Mouse (Mus musculus) forebrain, postnatal 0 days (tissue): Measurements from ENCODE around the gene Fam184b. TPM values are rescaled to one million over a fixed set of nuclear protein-coding genes. Genes with fewer than 3 reads are reported as not detected.

Source experiments
- ATAC-seq: fragments of 200-750 bp; cut with Nextera tagmentation; 2 replicates; pipeline ENCODE4 v1.8.0; 2017; ENCODE audit warnings: mild to moderate bottlenecking, moderate library complexity
- DNase-seq: peaks from one replicate; pipeline ENCODE4 v3.0.0-alpha.2; 2015
- H3K27ac ChIP-seq: fragments of 300-500 bp; sonication (generic); 2 replicates; pipeline ENCODE4 v1.5.1; 2014; ENCODE audit warnings: low read depth, mild to moderate bottlenecking, antibody characterized with exemption, low read length, moderate library complexity, mixed read lengths
- H3K27me3 ChIP-seq: fragments of 300-500 bp; sonication (generic); 2 replicates; pipeline ENCODE4 v1.6.1; 2014; ENCODE audit warnings: mild to moderate bottlenecking, low read length, mixed read lengths; ENCODE audit not compliant: insufficient read depth
- H3K36me3 ChIP-seq: fragments of 300-500 bp; sonication (generic); 2 replicates; pipeline ENCODE4 v1.6.1; 2014; ENCODE audit warnings: mild to moderate bottlenecking, moderate library complexity; ENCODE audit not compliant: insufficient read depth
- H3K4me1 ChIP-seq: fragments of 300-500 bp; sonication (generic); 2 replicates; pipeline ENCODE4 v1.6.1; 2014; ENCODE audit warnings: antibody characterized with exemption; ENCODE audit not compliant: insufficient read depth
- H3K4me2 ChIP-seq: fragments of 300-500 bp; sonication (generic); 2 replicates; pipeline ENCODE4 v1.6.1; 2014; ENCODE audit warnings: low read depth, mild to moderate bottlenecking, moderate library complexity
- H3K4me3 ChIP-seq: fragments of 300-500 bp; sonication (generic); 2 replicates; pipeline ENCODE4 v1.5.1; 2014; ENCODE audit warnings: low read depth, low read length, mixed read lengths
- H3K9ac ChIP-seq: fragments of 300-500 bp; sonication (generic); 2 replicates; pipeline ENCODE4 v1.6.1; 2014; ENCODE audit warnings: mild to moderate bottlenecking
- H3K9me3 ChIP-seq: fragments of 300-500 bp; sonication (generic); 2 replicates; pipeline ENCODE4 v1.6.1; 2016; ENCODE audit warnings: low read length
- CTCF ChIP-seq: sonication (generic); IDR thresholded peaks from 2 replicates; pipeline ENCODE4 v1.5.1; 2016; ENCODE audit warnings: antibody characterized with exemption, control low read depth, low read depth
- WGBS: fragments of 180-500 bp; shearing (Covaris S2); extraction: QIAGEN DNeasy Blood & Tissue Kit; methylation state at CpG from one replicate; pipeline ENCODE4 v1.1.7; 2014; 5-methylcytosine and 5-hydroxymethylcytosine counted together
- polyA plus RNA-seq: library from polyadenylated mRNA; unstranded; fragments of >200 nt; fragmentation: Nextera tagmentation; extraction: Ambion mirVana; gene quantifications from 2 replicates; pipeline ENCODE4 v1.2.1, GENCODE M21; 2015
- total RNA-seq: library from RNA; depleted of rRNA; stranded (reverse); fragments of >200 nt; gene quantifications from 2 replicates; pipeline ENCODE4 v1.2.3, GENCODE M21; 2014; rRNA removed

Gene Fam184b
- total and polyA plus RNA-seq, 2 experiments from 2014 or later: 8.0 to 8.9 TPM

DNA sequence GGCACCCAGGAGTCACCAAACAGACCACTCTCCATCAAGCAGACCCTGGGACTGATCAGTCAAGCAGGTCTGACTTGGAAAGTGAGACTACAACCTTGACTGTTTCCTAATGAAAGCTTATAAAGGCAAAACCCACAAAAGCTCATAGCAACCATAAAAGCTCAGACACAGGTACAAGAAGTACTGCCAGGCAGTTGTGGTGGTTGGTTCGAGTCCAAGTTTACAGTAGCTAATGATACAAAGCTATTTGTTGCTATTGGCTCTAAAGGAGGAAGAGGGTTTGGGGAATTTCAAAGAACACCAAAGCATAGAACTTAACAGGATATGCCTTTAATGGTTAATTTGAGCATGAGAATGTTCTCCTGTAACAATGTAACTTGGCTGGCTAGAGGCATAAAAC is 155.8 kb downstream of the Fam184b start:
- TF ChIP-seq CTCF: no peak

DNA sequence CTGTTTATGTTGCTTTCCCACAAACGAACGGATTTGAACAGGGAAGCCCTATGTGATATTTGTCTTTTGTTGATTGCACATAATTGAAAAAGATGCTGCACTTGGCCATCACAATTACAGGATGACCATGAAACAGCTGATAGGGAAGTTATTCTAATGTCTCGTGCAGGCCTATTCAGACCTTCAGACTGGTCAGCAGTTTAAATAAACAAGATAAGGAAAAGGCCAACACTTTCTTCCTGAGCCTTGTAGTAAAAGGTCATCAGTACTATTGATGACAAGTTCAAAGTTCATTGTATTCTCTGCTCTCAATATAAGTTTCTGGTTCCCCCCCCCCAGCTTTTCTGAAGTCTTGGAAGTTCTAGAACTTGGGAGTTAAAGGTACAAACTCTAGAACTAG is 156.8 kb downstream of the Fam184b start:
- Histone ChIP-seq H3K27me3 (no peaks in the 10 kb centered on the region), H3K4me2 (no peak overlapping the region), H3K9me3 (no peaks in the 10 kb centered on the region), H3K4me1 (no peaks in the 10 kb centered on the region), H3K27ac (no peak overlapping the region), H3K36me3 (no peaks in the 10 kb centered on the region), H3K4me3 (no peak overlapping the region), H3K9ac (no peak overlapping the region)
- 84% methylated on average over 3 of the region's 3 CpGs for WGBS
- DNase-seq (no peak), ATAC-seq (no peak)
- TF ChIP-seq CTCF: no peak

More for the DNA sequence above, 155.8 kb downstream of the Fam184b start:
- WGBS: 87% methylated on average over 1 of the region's 1 CpGs
- Histone ChIP-seq H3K4me3 (no peak overlapping the region), H3K9me3 (no peaks in the 10 kb centered on the region), H3K36me3 (no peaks in the 10 kb centered on the region), H3K27ac (no peak overlapping the region), H3K27me3 (no peaks in the 10 kb centered on the region), H3K4me2 (no peak overlapping the region), H3K4me1 (no peaks in the 10 kb centered on the region), H3K9ac (no peak overlapping the region)
- no peak for DNase-seq
- no peak for ATAC-seq

DNA sequence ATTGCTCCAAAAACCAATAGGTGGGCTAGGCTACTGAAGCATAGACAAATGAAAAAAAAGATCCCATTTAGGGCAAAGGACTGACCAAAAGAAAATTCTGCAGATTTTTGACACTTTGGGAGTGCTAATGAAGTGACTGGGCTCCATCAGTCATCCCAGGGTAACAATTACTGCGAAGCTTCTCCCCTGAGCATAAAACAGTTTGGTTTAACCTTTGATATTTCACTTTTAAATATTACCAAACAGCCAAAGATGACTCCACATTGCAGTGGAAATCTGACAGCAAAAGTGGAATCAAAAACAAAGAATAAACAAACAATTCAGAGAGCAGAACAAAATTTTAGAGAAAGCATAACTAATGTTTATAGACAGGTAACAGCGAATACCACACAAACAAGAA is 158.3 kb downstream of the Fam184b start:
- Histone ChIP-seq H3K27ac (no peak overlapping the region), H3K9me3 (no peaks in the 10 kb centered on the region), H3K36me3 (no peaks in the 10 kb centered on the region), H3K27me3 (no peaks in the 10 kb centered on the region), H3K4me2 (no peak overlapping the region), H3K4me1 (no peaks in the 10 kb centered on the region), H3K9ac (no peak overlapping the region), H3K4me3 (no peak overlapping the region)
- no peak for TF ChIP-seq CTCF
- no peak for DNase-seq
- 83% methylated on average over 2 of the region's 2 CpGs for WGBS
- no peak for ATAC-seq

DNA sequence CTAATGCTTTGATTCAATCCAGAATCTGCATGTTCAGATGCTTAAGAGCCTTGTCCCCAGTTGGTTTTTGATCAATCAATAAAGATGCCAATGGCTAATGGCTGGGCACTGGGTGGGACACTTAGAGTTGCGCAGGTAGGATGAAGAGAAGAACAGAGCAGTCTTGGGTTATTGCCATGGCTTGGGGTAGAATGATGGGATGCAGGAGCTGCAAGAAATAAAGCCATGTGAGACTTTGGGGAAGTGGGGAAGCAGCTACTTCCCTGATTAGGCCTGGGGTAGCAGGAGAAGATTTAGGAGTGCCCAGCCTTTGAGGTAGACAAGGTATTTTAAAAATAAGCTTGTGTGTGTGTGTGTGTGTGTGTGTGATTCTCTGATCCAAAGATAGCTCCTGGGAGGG is 159.3 kb downstream of the Fam184b start:
- no peak for TF ChIP-seq CTCF
- Histone ChIP-seq H3K4me3 (no peak overlapping the region), H3K36me3 (no peaks in the 10 kb centered on the region), H3K9ac (no peak overlapping the region), H3K27me3 (no peaks in the 10 kb centered on the region), H3K4me2 (no peak overlapping the region), H3K27ac (no peak overlapping the region), H3K4me1 (no peaks in the 10 kb centered on the region), H3K9me3 (no peaks in the 10 kb centered on the region)
- DNase-seq: no peak
- ATAC-seq: no peak
- 91% methylated on average over 1 of the region's 1 CpGs for WGBS

Other genes with a start within 250 kb of the Fam184b start
- gene Qdpr, start 189.4 kb downstream of the Fam184b start, total RNA-seq: 28.1 and 42.2 TPM in 2 replicates
- 125 and 129 TPM in 2 replicates for gene Qdpr, start 189.4 kb downstream of the Fam184b start, polyA plus RNA-seq
- gene Clrn2, start 185.9 kb downstream of the Fam184b start, total RNA-seq: not detected in 2 replicates
- gene Clrn2, start 185.9 kb downstream of the Fam184b start, polyA plus RNA-seq: not detected in 2 replicates
- gene Lap3, start 146.2 kb downstream of the Fam184b start, total RNA-seq: 29.9 and 30.1 TPM in 2 replicates
- gene Lap3, start 146.2 kb downstream of the Fam184b start, polyA plus RNA-seq: 34.2 and 35.8 TPM in 2 replicates
- 65.0 and 86.6 TPM in 2 replicates for gene Med28, start 119.4 kb downstream of the Fam184b start, total RNA-seq
- gene Med28, start 119.4 kb downstream of the Fam184b start, polyA plus RNA-seq: 277 and 325 TPM in 2 replicates
- gene Ncapg, start 30.3 kb upstream of the Fam184b start, total RNA-seq: 3.8 and 5.7 TPM in 2 replicates
- 3.5 and 4.4 TPM in 2 replicates for gene Ncapg, start 30.3 kb upstream of the Fam184b start, polyA plus RNA-seq
- gene Lcorl, start 218.0 kb upstream of the Fam184b start, total RNA-seq: 73.0 and 81.4 TPM in 2 replicates
- gene Lcorl, start 218.0 kb upstream of the Fam184b start, polyA plus RNA-seq: 39.5 and 60.4 TPM in 2 replicates